Mouse (Mus musculus): Measurements from ENCODE around the gene Mtmr1.

Gene Mtmr1

DNA sequence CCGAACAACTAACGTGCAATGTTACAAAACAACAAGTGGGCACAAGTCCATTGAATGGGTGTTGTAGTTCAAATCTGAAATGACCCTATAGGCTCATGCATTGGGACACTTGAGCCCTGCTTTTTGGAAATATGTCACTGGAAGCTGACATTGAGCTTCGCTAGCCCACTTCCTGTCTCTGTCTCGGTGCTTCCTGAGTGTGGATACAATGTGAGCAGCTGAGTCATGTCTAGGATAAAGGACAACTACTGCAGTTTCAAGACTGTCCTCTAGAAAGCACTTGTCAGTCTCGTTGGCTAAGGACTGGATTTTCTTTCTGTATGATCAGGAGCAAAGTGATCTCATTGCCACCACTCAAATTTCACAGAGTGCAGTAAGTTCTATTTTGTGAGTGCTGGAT is 78.4 kb downstream of the Mtmr1 start:
- in situ Hi-C loops (cut with MboI): no loop called here

DNA sequence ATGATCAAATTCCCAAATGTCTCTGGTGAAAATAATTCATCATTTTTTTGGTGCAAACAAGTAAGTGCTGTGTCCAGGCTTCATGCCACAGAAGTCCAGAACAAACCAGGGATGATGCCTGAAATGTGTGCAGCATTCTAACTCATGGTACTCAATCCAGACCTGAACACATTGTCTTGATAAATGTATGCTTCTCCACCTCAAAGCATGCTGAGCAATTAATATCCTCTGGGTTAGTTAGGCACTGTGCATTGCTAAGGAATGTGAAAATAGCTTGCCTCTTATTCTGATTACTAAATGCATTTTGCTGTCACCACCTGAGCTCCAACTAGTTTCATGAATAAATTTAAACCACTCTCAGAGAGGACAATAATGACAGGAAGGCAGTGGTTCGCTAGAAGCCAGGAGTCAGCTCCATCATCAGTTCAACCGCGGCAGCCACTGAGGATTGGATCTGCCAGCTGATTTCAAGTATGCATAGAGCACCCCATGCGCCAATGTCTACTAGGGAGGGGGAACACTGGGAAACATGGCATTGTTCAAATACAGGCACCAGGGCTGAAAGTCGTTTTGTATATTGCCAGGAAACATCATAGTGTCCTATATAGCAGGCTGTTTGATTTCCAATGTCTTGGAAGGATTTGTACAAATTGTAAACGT is 91.6 kb downstream of the Mtmr1 start:
- in situ Hi-C loops (cut with MboI): no loop called here

DNA sequence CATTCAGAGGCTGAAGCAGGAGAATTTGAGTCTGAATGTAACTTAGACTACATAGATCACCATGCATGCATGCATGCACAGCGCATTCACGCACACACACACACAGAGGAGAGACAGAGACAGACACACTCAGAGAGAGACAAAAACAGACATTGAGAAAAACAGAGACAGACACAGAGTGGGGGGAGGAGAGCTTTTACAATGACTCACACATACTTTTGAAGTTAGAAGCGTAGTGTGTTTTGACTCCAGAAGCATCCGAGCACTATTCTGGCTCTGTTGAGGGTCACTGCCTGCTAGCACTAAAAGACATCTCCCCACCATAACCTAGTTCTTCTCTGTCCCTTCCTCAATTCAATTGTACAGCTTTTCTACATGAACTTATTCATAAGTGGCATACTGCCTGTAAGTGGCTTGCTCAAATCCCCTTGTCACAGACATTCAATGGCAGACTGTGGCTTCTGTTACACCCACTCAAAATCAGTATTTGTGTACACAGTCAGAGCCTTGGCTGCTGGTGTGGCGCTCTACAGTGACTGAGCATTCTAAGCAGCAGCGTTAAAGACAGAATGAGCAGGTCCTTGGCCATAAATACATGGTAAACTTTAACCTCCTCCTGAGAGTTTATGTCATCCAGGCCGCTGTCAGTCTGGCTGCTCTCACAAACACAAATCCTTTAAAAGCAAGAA is 99.7 kb downstream of the Mtmr1 start:
- in situ Hi-C loops (cut with MboI): no loop called here

DNA sequence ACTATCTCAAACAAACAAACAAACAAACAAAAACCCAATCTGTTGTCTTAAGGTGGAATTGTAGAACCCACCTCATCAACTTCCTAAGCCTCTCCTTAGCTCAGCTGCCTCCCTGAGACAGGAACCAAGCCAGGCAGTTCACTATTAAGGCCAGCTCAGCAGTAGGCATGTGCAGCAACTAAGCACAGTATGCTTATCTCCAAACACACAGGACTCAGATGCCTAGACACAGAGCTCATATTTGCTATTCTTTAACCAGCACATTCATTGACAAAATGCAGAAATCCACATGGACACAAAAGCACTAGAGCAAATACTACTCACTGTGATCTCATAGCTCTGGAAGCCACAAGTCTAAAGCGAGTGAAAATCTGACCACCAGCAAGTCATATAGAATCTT is 100.9 kb downstream of the Mtmr1 start:
- in situ Hi-C loops (cut with MboI): no loop called here

DNA sequence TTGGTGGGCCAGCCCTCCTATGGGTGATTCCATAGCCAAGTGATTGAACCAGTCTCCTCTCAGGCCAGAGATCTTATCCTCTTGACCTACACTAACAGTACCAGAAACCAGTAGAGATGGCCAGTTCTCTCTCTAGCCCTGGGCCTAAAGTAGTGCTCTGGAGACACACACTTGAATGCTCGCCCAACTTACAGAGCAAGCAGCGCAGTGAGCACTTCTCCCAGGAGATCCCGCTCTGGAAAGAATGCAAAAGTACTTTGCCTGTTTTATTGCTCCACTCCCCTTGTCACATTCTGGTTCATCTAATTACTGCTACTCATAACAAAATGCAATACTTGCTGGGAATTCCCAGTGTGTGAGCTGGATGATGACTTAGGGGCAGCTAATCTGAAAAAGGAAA is 102.9 kb downstream of the Mtmr1 start:
- in situ Hi-C loops (cut with MboI): no loop called here
